Mouse (Mus musculus) thymus, postnatal 36 days (tissue): ENCODE results near the gene Cmah.

ENCODE experiments used
- DNase-seq, 2 experiments: peaks; one replicate each; pipeline ENCODE4 v3.0.0; 2022; ENCODE audit warnings: mixed read lengths in 2 of 2

Gene Cmah

DNA sequence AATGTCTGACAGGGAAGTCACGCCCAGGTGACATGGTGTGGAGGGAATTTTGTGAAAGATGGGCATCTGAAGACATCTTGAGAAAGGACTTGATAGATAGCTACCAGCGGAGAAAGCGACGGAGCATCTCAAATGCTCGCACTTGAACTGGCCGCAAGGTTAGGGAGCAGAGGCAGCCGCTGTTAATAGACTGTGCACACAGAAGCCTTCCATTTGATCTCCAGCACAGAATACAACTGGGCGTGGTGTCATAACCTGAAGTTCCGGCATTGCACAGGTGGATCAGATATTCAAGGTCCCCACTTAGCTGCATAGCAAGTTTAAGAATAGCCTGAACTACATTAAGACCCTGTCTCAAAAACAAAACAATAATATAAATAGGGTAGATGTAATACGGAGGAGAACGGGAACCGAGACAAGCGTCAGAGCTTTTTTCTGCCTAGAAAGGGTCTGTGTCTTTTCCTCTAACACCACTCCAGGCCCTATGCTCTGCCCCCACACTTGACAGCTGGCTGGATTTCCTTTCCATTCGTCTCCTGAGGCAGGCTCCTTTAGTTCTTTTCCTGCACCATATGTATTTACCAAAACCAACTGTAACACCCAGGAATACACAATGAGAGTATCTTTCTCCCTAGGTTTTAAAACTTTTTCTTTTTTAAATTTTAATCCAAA, 192.9 kb downstream of the Cmah start:
- no peak for DNase-seq

DNA sequence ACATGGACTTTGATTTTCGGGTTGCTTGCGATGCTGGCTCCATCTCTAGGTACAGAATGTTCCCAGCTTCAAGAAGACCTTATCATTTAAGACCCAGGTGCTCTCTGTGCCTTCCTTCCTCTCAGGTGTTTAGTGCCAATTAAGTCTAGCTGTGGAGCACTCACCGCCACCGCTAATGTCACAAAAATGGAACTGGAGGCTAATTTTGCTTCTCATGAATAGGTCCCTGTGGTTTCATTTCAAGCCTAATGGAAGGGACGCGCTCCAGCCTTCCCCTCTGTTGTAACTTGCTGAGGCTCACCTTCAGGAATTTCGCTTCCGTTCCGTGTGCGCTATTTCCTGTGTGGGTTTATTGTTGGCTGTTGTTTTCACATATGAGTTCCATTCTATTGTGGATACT, 193.6 kb downstream of the Cmah start:
- DNase-seq, result no peak

DNA sequence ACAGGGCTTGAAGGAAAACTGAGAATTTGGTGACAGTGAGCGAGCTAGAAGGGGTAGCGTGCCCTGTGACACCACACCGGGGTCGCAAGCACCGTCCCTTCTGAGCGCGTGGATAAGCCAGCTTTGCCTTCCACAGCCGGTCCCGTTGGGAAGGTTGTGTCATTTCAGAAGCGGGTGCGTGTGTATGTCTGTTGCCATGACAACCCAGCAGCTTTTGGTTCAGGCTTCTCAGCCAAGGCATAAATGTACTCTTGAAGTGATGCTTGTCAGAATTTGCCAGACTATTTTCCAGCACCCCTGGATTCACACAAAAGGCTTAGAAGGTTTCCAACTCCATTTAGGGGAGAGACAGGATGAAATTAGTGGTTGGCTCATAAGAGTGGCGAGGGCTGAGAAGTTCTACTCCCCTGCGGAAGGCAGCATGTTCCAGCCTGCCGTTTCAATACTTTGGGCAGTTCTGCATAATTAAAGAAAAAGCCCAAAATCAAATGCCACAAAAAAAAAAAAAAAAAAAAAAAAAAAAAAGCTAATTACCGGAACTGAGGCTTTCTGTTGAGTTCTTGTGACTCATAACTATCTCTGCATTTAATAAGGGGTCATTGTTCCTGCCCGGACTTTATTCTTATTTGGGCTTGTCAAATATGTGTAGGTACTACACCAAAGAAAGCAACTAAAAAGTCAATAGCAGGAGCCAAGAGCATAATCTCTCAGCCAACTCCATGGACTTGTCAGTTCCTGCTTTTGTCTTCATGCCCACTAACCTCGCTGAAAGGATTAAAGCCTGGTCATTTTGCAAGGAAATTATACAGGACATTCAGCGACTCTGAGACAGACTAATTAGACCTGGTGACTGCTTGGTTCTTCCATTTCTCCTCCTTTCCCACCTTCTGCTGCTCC, 194.5 kb downstream of the Cmah start:
- DNase-seq, result no peak

DNA sequence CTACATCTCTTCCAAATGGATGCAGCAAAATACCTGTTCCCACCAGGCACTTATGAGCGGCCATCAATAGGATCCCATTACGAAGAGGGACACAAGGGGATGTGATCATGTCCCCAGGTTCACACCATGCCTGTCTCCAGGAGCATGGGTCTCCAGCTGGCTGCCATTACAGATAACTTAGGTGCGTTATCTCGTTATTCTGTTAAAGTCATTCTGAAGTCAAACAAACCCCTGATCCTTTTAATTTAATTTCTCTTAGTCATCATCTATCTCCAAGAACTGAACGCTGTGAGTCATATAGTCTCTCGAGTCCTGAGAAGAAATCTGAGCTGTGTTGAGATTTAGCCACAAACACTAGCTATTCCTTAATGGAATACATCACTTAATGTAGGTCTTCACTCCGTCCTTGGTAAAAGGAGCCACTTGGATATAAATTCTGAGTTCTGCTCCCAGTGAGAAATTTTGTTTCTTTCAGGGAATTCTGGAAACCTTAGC, 195.2 kb downstream of the Cmah start:
- no peak for DNase-seq

DNA sequence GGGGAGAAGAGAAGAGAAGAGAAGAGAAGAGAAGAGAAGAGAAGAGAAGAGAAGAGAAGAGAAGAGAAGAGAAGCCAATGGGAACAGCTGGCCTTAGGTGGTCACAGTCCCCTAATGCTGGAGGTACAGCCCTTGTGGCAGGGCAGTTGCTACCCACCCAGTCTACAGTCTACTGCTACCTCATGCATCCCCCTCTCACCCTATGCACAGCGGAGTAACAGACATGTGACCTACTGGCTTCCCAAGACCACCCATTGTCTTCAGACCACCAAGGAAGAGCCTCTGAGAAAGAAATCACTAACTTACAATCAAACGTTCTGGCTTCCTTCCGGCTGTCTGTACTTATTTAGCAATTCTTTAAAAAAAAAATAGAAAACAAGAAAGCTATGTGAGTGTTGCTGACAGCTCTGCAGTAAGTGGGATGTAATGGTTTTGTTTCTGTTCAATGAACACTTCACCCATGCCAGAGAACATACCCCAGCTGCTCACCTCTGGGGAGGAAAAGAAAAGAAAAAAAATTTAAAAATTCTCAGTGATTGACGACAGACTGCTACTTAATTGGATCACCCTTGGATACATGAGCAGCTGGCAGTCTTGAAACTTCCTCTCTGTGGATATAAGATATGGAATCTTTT, 196.5 kb downstream of the Cmah start:
- no peak for DNase-seq

DNA sequence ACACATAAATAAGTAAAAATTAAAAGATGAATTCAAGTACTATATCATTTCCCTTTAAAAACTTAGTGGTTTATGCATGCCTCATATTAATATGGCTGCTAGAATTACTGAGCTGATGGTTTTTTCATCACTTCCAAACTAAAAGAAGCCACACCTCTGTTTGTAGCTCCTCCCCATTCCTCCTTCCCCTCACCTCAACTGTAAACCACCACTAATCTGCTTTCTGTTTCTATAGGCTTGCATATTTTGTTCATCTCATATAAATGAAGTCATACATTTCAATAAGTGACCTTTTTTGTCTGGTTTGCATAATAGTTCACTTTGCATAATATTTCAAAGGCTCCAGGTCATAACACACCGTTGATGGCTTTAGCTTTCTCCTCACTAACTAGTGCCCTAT, 197.3 kb downstream of the Cmah start:
- no peak for DNase-seq

DNA sequence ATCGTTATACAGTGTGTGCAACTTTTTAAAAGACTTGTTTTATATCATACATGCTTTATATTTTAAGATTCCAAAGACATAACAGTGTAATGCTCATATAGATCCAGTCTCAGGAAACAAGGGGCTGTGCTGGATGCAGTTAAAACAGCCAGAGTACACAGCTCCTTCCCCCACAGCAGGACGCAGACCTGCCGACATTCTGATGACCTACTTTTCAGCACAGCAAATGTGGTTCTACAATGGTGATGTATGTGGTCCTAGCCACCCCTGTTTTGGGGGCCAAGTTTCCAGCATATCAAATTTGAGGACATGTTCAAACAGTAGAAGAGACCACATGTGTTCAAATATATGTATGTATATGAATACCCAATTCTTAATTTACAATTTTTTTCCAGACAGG, 198.3 kb downstream of the Cmah start:
- no peak for DNase-seq

DNA sequence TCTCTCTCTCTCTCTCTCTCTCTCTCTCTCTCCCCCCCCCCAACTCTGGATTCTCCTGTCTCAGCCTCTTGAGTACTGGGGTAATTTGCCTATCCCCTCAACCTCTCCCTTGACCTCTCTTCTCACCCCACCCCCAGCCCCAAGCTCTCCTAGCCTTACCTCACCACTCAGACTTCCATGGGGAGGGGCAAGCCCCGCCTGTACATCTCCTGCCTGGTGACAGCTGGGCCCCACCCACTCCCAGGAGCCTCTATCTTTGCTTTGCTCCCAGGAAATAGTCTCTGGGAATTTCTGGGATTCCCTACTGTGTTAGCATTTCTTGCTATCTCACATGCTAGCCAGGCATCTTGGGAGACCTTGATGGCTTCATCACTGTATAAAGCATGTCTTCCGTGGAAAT, 199.7 kb downstream of the Cmah start:
- DNase-seq, result no peak
